Mouse (Mus musculus): ENCODE measurements at regions not wholly inside any gene's neighbourhood (a gene's known extent, or its start where the extent isn't known, plus 50 kb on each side); places are given as distances from the start of the nearest gene placed in this dataset.

GRCm38 (mm10) chr9:61292501-61292900 is 79.7 kb upstream of the Tle3 start:
- TF ChIP-seq CTCF (conservative IDR thresholded peaks at IDR 0.05; ENCODE audit: low read length): no peak
- TF ChIP-seq NANOG (IDR thresholded peaks at IDR 0.05; ENCODE audit: borderline replicate concordance, low read length): no peak
